ENCODE assay signal across 8 mouse cellular contexts in the genomic region with DNA sequence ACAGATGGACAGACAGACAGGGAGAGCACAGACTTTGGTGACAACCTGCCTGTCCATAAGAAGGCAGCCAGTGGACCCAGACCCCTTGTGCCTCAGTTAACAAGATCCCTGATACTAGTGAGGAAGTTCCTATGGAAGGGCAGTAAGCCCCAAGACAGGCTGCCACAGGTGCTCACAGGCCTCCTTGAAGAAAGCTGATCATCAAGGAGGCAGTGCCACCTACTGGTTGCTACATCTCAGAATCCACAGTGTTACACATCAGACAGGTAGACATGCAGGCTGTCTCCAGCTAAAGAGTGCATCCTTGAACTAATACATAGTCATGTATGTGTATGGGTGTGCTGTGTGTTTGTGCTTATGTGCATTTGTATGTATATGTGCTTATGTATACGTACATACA. TPM values are rescaled to one million over a fixed set of nuclear protein-coding genes. Genes with fewer than 3 reads are reported as not detected.
DNase-seq lines count a peak whose midpoint lies in the region; ATAC-seq lines count a peak whose summit lies in the region.

No protein-coding gene starts in this region.

- H3K4me2 ChIP-seq in forebrain, embryonic 16.5 days (ENCODE audit: low read length), result no peak overlapping the region
- no peak overlapping the region for H3K4me2 ChIP-seq in neural tube, embryonic 11.5 days (ENCODE audit: low read depth)

- H3K4me1 ChIP-seq in forebrain, embryonic 16.5 days (replicated peaks; ENCODE audit: control insufficient read depth, insufficient read depth, low read length), result peaks cover 3% of the 10 kb centered on the region; the same call in 1 of the 2 replicates
- H3K4me1 ChIP-seq in neural tube, embryonic 11.5 days (ENCODE audit: control insufficient read depth, insufficient read depth, low read length), result no peaks in the 10 kb centered on the region

- H3K27me3 ChIP-seq in forebrain, embryonic 16.5 days (replicated peaks; ENCODE audit: control insufficient read depth, insufficient read depth, low read length), result no peaks in the 10 kb centered on the region
- H3K27me3 ChIP-seq in neural tube, embryonic 11.5 days (ENCODE audit: control insufficient read depth, insufficient read depth, low read length), result no peaks in the 10 kb centered on the region

- H3K4me3 ChIP-seq in forebrain, embryonic 16.5 days (replicated peaks; ENCODE audit: low read length), result no peak overlapping the region
- no peak overlapping the region for H3K4me3 ChIP-seq in neural tube, embryonic 11.5 days (ENCODE audit: low read depth, low read length)

- no peaks in the 10 kb centered on the region for H3K9me3 ChIP-seq in forebrain, embryonic 16.5 days (ENCODE audit: control insufficient read depth, low read length)
- no peaks in the 10 kb centered on the region for H3K9me3 ChIP-seq in neural tube, embryonic 11.5 days (ENCODE audit: control insufficient read depth, low read length)

- DNase-seq in ovary, adult 18-20 months (ENCODE audit: low spot score), result peak; percentile 8
- no peak for DNase-seq in ovary, postnatal 10 days (ENCODE audit: low spot score)
- DNase-seq in c-Kit-positive CD71-positive TER-119-negative erythroid progenitor cells, embryonic 14.5 days (ENCODE audit: low read depth), result peak; percentile 39
- peak; percentile 66 for DNase-seq in left cerebral cortex, postnatal 4 days
- peak; percentile 63 for DNase-seq in neural tube, embryonic 11.5 days (ENCODE audit: low spot score)
- DNase-seq in thymus, adult 18-20 months, result peak; percentile 64 to 77

- intact Hi-C loops in left cerebral cortex, postnatal 4 days (cut with DNase I), result loop anchor here (5.0 kb wide), 2 partner anchors 385 to 455 kb away; partner anchors contain the start of gene Elfn1

- ATAC-seq in forebrain, embryonic 16.5 days, result peak; percentile 46; the same call in 1 of the 2 replicates
- ATAC-seq in inflammation-experienced regulatory T-cells, adult 6 months, result peak; percentile 52
- no peak for ATAC-seq in neural tube, embryonic 11.5 days (ENCODE audit: insufficient read depth, low FRiP score, low TSS enrichment)

- no peak overlapping the region for H3K9ac ChIP-seq in forebrain, embryonic 16.5 days (replicated peaks; ENCODE audit: low read depth, low read length)
- H3K9ac ChIP-seq in neural tube, embryonic 11.5 days (ENCODE audit: low read length), result no peak overlapping the region

- WGBS in forebrain, embryonic 16.5 days, result 76% methylated on average over 1 of the region's 1 CpGs
- 83% methylated on average over 1 of the region's 1 CpGs for WGBS in neural tube, embryonic 11.5 days

- H3K27ac ChIP-seq in forebrain, embryonic 16.5 days (ENCODE audit: low read length), result no peak overlapping the region
- no peak overlapping the region for H3K27ac ChIP-seq in neural tube, embryonic 11.5 days (ENCODE audit: low read depth, low read length)

- H3K36me3 ChIP-seq in forebrain, embryonic 16.5 days (ENCODE audit: control insufficient read depth, insufficient read depth), result peaks cover 6% of the 10 kb centered on the region; the same call in 1 of the 2 replicates
- H3K36me3 ChIP-seq in neural tube, embryonic 11.5 days (ENCODE audit: control insufficient read depth, insufficient read depth, low read length), result peaks cover 10% of the 10 kb centered on the region

RNA-seq across cellular contexts. Expression of gene Mad1l1, which starts 29.2 kb away (rescaled TPM):
- 33.4 and 36.5 TPM in 2 replicates for polyA plus RNA-seq in forebrain, embryonic 16.5 days (2015; fragmentation: Nextera tagmentation; extraction: Ambion mirVana)
- polyA plus RNA-seq in inflammation-experienced regulatory T-cells, adult 6 months (2017; shearing (Covaris generic)), result 10 to 100 TPM; 18.8 to 24.9 (median 22.0) TPM
- 10 to 100 TPM; 24.1 to 24.7 TPM for total RNA-seq in left cerebral cortex, postnatal 4 days (2021)
- polyA plus RNA-seq in neural tube, embryonic 11.5 days (2014; fragmentation: Nextera tagmentation; extraction: Ambion mirVana), result 48.5 and 51.9 TPM in 2 replicates

RNA-seq across cellular contexts. Expression of gene Nudt1, which starts 29.3 kb away (rescaled TPM):
- 18.6 and 19.8 TPM in 2 replicates for polyA plus RNA-seq in forebrain, embryonic 16.5 days (2015; fragmentation: Nextera tagmentation; extraction: Ambion mirVana)
- 10 to 100 TPM; 14.8 to 31.5 (median 20.5) TPM for polyA plus RNA-seq in inflammation-experienced regulatory T-cells, adult 6 months (2017; shearing (Covaris generic))
- 1 to 10 TPM; 7.1 to 8.3 TPM for total RNA-seq in left cerebral cortex, postnatal 4 days (2021)
- polyA plus RNA-seq in neural tube, embryonic 11.5 days (2014; fragmentation: Nextera tagmentation; extraction: Ambion mirVana), result 47.1 and 50.9 TPM in 2 replicates

RNA-seq across cellular contexts. Expression of gene Mrm2, which starts 39.5 kb away (rescaled TPM):
- polyA plus RNA-seq in forebrain, embryonic 16.5 days (2015; fragmentation: Nextera tagmentation; extraction: Ambion mirVana), result 21.6 and 22.6 TPM in 2 replicates
- polyA plus RNA-seq in inflammation-experienced regulatory T-cells, adult 6 months (2017; shearing (Covaris generic)), result 10 to 100 TPM in 2 of 3 experiments, 1 to 10 TPM in 1; 7.8 to 12.4 (median 10.8) TPM
- total RNA-seq in left cerebral cortex, postnatal 4 days (2021), result 10 to 100 TPM; 10.2 to 11.3 TPM
- polyA plus RNA-seq in neural tube, embryonic 11.5 days (2014; fragmentation: Nextera tagmentation; extraction: Ambion mirVana), result 19.2 and 20.1 TPM in 2 replicates
